Mouse (Mus musculus) liver, adult 2 months (tissue): Measurements from ENCODE around the gene Slc44a4.
"Not testable (repeated sequence)": the region's sequence is repeated elsewhere in the genome, so short reads cannot be mapped to it uniquely, and the experiment has no call there.

Source experiments
- CTCF ChIP-seq: fragments of 200-500 bp; IDR thresholded peaks from 2 replicates; pipeline ENCODE4 v1.5.1; 2011; ENCODE audit warnings: low read depth, low read length, control low read depth
- POLR2A ChIP-seq: fragments of 200-500 bp; IDR thresholded peaks from 2 replicates; pipeline ENCODE4 v1.6.1; 2011; ENCODE audit warnings: low read length, control low read depth; ENCODE audit not compliant: insufficient read depth; ENCODE audit errors: extremely low read depth

- TF ChIP-seq CTCF, result not testable (repeated sequence)
- peak; percentile 53; the same call in 1 of the 2 replicates for TF ChIP-seq POLR2A
Observed at GRCm38 (mm10) chr17:34959130-34959778, 45.0 kb downstream of the Slc44a4 start, which contains the start of gene Hspa1b.
